Mouse (Mus musculus): ENCODE data around the gene Tsen15. TPM values are rescaled to one million over a fixed set of nuclear protein-coding genes. Genes with fewer than 3 reads are reported as not detected.

Tsen15 gene
- 10 to 100 TPM; 36.1 to 38.3 TPM for total RNA-seq (2021)
- long read RNA-seq, transcript Tsen15-201 (5 exons, 1,133 nt) = major isoform, 20 of 22 reads
- long read RNA-seq, partial matches to known transcripts = 0 of 22 reads
- long read RNA-seq, other reads (novel, unspliced or antisense) = 1 of 22 reads

DNA sequence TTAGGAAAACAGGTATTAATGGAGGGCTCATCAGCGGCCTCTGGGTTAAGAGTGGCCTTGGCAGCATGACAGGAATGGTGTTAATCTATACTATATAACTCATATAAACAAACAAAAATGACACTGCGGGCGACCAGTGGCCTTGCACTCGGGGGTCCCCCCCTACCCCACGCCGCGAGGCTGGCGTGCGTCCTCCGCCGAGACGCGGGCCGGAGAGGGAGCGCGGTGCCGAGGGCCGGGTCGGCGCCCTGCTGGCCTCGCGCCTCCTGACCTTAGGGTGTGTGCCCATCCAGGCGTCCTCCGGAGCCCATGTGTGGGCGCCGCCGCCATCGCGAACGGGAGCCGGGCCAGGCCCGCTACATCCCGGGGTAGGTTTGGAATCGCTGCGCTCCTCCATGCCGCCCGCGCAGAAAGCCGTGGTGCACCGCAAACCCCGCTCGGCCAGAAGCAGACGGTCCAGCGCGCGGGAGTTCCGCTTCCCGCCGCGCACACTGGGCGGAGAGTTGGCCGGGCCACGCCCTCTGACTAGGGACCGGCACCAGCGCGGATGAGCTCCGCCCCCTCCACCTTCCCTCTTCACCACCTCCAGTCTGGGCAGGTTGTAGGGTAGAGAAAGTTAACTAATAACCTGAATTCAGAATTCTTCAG is at the start of gene Tsen15:
TSS of gene Tsen15 (minus strand) at position 501 of the 648 bp plus-strand sequence.
- DNase-seq (ENCODE audit: low spot score in 2 of 2) = peak; percentile 81 to 92

DNA sequence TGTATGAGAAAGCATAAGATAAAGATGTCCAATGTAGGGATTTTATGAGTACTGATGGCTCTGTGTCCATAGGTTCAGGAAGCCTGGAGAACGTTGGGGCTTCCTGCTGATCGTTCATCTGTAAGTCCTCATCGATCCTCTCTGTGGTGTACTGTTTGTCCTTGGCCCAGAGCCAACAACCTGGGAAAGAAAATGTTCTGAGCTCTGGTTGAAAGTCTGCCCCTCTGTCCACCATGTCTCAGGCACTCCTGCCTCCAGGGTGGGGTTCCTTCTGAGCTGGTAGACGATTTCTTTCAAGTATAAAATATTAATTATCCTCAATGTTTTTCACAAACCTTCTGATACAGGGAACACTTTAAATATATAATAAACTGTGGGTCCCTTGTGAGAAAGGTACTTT is 47.7 kb upstream of the Tsen15 start:
- no peak for DNase-seq (ENCODE audit: low spot score in 2 of 2)

DNA sequence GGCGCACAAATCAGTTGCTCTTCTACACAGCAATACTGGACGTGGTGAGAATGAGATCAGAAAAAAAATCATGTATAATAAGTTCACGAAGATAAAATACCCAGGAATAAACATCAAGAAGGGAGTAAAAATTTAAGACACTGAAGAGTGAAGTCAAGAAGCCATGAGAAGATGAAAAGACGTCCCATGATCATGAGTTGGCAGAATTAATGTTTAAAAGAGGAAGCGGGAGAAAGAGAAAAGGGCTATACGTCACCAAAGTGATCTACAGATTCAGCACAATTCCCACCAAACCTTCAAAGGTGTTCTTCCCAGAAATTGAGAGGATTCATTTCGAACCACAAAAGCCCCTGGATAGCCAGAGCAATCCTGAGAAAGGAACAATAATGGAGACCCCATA is 43.3 kb upstream of the Tsen15 start:
- DNase-seq (ENCODE audit: low spot score in 2 of 2) = no peak

DNA sequence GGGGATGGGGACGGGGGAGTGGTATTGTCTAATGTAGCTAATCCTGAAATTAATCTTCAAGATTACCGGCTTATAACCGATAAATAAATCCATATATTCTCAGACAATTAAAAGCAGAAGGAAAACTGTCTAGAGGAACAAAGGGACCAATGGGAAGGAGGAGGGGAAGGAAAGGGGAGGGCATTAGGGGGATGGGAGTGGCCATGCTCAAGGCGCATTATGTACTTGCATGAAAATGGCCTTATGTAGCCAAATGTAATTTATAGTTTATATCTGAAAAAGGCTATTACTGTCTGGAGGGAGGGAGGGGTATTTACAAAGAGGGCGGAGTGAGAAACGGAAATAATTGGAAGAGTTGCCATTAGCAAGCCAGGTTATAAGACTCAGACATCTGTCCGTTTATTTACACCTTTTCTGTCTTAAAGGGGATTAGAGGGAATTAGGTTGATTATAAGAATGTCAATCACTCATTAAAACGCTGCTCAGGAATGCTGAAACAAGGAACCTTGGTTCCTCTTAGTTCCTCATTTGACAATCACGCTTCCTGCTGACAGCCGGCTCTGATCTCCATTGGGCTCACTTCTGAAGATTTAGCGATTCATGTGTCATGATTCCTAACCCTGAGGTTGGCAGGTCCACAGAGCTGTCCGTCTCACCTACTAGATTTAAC is 41.6 kb upstream of the Tsen15 start:
- DNase-seq (ENCODE audit: low spot score in 2 of 2) = no peak

DNA sequence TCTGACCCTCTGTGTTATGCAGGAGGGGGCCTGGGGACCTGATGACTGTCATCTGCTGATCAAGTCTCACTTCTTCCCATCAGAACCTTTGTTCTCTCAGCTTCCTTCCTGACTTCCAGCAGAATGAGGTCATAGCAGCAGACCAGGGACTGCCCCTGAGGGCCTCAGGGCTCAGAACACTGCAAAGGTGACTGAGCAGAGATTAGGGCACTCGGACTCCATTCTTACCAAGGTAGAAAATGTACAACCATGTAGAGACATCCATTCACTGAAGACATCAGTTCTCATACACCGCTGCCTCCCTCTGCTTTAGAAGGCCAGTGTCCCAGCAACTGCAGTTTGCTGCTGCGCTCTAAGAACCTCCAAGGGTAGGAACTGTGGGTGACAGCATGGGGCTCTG is 36.6 kb upstream of the Tsen15 start:
- no peak for DNase-seq (ENCODE audit: low spot score in 2 of 2)

DNA sequence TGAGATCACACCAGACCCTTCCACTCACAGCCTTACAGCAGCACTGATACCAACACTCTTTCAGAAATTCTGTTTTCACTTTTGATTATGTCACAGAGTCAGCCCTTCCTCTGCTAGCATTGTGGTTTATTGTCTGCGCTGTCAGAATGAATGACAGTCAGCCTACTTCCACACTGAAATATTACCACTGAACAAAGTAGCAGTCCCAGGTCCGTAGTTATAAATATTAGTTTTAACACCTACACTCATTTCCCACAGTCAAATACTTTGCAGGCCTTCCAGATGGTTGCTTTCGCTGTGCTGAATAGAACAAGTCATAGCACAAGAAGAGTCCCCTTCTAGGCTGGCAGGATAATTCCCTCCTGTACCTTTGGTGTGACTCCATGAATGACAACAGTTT is 35.8 kb upstream of the Tsen15 start:
- DNase-seq (ENCODE audit: low spot score in 2 of 2) = peak; percentile 6 to 50

DNA sequence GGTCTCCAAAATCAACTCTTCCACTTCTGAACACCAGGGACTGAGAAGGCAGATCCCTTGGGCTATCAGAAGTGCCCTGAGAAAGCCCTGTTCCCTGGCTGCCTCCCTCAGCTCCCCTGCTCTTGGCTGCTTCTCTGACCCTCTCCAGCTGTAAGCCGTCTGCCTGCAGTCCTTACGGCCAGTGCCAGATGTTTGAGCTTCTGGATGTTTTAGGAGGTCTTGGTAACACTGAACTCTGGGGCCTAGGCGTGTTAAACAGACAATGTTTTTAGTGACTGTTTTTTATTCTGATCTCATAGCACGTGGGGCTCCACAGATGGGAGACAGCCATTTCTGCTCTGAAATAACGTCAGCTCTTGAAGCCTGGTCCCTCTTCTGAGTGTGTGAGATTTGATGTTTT is 31.1 kb upstream of the Tsen15 start:
- DNase-seq (ENCODE audit: low spot score in 2 of 2) = no peak

DNA sequence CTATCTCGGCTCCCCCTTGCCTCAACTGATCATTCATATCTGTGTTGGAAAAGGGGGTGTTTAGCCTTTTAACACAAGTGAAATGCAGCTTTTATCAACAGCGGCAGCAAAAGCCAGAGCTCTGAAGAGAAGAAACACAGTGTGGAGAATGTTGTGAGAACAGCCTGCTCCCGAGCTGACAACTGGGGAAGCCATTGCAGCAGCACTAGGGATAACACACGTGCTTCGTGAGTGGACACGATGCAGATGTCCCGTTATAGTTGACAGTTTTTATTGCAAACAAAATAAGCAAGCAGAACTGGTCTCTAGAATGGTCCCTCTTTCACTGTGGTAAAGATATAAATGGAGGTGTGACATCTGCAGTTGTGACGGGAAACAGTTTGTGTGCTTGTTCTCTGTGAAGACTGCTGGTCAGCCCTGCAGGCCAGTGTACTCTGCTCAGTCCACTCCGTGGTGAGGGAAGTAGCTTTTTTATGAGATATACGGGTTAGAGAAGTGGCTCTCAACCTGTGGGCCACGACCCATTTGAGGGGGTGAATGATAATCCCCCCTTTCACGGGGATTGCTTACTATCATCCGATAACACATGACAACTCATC is 29.9 kb upstream of the Tsen15 start:
- DNase-seq (ENCODE audit: low spot score in 2 of 2) = no peak

DNA sequence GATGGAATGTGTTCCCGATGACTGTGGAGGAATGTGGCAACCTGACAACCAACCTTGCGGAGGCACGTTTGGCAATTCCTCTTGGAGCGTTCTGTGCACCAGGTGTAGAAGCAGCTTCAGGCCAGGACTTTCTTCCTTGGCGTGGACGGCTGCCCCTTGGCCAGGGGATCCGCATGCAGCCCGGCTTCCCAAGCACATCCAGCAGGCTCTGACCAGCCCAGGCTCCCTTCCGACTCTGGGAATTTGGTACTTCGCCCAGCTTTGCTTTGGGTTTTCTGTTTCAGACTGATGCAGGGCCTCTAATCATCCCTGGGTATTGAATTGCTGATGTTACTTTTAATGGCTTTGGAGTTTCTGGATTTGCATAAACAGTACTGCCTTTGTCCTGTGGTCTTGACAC is 28.0 kb upstream of the Tsen15 start:
- peak in 1 of 2 experiments; percentile 33 for DNase-seq (ENCODE audit: low spot score in 2 of 2)

DNA sequence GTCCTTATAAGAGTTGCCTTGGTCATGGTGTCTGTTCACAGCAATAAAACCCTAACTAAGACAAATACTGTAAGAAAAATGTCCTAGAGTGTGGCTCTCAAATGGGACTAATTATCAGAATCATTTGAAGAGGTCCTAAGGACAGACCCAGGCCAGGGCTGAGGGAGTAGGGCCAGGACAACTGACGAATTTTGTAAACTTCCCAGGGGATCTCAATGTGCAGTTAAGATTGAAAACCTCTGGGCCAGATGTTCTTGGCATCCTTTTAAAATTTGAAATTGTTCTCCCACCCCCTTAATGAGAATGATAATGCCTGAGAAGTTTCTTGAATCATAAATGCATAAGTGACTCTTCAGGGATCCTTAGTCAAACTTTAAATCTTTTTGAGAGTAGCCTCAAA is 27.5 kb upstream of the Tsen15 start:
- no peak for DNase-seq (ENCODE audit: low spot score in 2 of 2)

DNA sequence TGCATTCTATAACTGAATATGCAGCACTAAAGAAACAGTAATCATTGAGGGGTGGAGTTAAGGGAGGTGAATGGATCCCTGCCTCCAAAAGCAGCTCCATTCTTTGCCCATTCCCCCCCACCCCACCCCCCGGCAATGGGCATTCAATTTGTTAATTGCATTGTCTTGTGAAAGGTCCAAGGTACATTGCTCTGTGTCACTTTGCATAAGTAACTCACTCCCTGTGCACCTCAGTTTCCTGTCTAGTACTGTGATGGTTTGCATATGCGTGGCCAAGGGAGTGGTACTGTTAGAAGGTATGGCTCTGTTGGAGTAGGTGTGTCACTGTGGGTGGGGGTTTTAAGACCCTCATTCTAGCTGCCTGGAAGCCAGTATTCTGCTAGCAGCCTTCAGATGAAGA is 26.6 kb upstream of the Tsen15 start:
- no peak for DNase-seq (ENCODE audit: low spot score in 2 of 2)

DNA sequence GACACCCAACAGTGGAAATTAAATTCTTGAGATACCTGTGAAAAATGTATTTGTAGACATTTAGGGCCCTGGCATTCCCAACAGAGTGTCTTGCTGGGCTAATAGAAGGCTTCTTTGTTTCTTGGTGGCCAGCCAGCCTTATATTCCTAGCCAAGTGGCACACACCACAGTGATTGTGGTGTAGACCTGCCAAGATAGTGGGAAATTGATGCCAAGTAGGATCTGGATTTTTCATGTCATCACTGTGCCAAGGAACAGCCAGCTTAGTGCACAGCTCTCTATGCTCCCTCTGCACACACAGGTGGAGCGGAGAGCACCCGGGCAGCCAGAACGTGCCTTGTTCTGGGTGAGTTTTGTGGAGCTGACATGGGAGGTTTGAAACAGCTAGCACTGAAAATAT is 24.2 kb upstream of the Tsen15 start:
- DNase-seq (ENCODE audit: low spot score in 2 of 2) = peak in 1 of 2 experiments; percentile 57

DNA sequence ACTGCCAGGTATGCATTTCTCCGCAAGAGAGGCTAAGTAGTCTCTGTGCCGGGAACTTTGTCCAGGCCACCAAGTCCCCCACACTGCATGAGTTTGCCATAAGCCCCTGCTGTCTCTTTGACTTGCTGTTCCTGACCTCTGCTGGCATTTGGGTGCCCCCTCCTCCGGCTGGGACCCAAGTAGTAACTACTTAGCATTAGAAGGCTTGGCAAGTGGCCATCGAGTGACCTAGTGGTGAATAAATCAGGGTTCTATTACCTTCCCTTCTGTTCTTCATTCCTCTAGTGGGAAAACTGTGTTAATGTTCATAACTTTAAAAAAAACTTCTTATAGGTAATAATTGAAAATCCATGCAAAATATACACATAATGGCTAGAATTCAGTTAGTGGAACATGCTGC is 22.9 kb upstream of the Tsen15 start:
- no peak for DNase-seq (ENCODE audit: low spot score in 2 of 2)

DNA sequence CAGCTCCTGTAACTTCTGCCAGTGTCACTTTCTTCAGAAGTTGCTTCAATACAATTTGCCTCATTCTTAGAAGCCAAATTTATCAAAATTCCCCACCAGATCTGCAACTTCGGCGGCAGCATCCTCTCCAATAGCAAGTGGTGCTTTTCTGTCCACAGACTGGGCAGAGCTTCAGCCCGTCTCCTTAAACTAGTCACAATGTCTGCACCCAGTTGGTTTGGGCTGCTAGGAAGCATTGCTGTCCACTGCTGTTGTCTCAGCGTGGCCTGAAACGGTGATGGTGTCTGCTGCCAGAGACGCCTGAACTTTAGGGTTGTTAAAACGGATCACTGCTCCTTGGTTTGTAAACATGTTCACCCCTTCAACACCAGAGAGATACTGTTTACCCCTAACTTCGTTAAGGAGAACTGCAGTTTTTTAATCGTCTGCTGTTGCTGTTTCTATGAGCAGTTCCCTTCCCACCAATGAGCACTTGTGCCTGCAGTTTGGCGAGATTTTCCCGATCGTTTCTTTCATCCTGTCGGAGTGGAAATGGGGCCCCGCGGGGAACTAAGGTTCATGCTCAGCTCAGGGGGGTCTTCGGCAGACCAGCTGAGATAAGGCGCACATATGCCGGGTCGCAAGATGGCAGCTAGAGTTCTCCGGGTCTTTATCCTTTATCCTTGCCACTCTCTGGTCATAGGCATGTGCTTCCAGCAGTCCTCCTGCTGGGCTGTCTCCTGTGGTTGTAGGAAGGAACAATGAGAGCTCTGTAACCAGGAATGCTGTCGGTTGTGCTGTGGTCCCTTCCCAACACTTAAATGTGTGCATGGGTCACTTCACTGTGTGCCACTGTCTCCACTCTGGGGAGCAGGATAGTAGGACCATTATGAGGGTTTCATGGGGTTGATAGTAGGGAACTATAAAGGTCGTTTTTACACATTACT is 20.8 kb upstream of the Tsen15 start:
- DNase-seq (ENCODE audit: low spot score in 2 of 2) = no peak

DNA sequence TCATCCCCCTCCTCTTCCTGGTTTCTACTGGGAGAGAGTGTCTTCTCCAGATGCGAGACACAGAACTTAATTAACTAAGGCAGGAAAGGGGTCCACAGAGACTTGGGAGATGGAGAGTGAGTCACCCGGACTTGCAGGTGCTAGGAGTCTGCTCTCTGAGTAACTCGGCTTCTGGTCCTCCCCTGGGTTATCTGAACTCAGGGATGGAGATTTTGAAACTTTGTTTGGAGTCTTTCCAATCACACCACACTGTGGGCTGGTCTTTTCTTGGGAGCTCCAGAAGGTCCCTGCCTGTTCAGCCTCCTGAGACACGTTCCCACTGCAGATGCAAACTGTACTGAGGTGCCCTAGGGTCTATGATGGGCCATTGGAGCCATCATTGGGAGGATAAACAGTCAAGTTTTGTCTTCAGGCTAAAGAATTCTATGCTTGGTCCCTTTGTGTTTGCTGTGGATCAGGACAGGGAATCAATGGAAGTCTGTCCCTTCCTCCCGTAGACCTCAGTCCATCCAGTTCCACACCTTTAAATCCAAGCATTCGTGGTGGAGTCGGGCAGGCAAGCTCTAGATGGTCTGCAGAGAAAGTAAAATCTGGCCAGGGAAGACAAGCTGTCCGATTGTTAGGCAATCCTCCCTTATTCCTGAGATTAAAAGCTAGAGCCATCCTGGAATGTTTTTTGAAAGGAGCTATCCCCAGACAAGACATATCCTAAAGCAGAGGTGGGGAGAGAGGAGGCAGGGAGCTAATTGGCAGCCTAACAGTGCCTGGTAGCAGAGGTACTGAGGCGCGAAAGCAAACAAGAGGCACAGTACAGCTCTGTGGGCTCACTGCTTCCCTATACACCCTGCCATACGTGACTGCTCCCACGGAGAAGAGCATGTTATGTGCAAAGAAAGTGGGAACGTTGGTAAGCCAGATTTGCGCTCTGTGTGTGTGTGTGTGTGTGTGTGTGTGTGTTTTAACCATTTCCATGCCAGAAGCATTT is 14.4 kb upstream of the Tsen15 start:
- DNase-seq (ENCODE audit: low spot score in 2 of 2) = peak in 1 of 2 experiments; percentile 19

DNA sequence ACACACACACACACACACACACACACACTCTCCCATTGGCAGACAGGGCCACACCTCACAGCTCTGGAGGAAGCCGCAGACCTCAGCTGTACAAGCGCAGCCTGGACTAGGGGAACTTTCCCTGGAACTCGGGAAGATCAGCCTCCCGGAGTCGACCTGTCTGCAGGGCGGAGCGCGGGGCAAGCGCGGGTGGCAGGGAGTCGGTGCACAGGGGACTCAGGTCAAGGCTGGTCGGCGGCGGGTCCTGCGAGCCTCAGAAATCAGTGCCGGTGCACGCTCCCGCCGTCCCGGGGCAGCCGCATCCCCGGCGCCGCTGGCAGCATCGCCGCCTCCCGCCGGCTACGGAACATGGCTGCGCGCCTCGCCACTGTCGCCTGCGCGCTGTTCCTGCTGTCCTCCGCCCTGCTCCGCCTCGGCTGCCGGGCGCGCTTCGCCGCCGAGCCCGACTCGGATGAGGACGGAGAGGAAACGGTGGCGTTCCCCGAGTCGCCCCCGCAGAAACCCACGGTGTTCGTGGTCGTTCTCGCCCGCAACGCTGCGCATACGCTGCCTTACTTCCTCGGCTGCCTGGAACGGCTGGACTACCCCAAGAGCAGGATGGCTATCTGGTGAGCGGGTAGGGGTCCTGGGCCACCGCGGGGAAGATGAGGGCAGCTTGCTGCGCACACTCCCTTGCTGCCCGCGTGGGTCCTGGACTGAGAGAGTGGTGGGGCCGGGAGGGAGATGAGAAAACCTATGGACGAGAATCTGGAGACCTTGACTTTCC is 13.5 kb upstream of the Tsen15 start, which contains the start of gene Colgalt2:
TSS of gene Colgalt2 (plus strand) at position 41 of the 766 bp plus-strand sequence.
- DNase-seq (ENCODE audit: low spot score in 2 of 2) = peak; percentile 47 to 64

DNA sequence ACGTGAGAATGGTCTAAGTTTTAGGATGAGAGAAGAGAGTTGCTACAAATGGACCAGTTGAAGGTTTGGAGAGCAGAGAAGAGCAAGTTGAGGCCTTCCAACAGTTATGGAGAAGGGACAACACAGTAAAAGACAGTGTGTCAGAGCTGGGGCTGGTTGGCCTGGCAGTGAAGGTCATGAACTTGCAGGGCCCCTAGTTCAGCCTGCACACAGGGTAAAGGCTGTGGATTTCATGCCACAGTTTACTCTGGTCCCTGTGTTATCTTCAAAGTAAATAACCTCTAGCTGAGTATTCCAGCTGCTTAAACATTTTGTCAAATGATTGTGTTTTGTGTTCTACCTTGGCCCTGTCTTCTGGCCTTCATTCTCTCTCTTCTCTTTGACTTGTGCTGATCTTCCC is 12.2 kb upstream of the Tsen15 start:
- no peak for DNase-seq (ENCODE audit: low spot score in 2 of 2)

DNA sequence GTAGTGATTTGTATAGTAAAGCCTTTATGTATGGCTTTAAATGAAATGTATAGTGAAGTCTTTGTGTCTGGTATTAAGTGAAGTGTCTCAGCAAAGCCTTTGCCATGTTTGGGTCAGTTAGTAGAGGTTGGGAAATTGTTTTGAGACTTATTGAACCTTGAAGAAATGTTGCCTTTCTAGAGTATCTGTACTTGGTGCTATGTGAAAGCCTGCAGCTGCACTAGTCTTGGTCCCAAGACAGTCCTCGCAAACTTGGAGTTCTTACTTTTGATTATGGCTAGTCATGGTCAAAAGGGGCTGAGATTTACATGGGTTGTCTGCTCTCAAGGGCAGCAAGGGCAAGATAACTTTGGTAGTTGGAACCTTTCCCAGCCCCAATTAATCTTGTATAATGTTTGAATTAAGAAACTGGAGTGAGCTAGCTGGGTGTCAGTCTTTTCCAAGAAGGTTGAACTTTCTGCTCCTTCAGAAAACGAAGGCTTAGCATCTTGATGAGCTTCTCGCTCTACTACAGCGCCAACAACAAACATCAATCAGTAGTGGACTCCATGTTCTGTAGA is 8.5 kb upstream of the Tsen15 start:
- no peak for DNase-seq (ENCODE audit: low spot score in 2 of 2)

DNA sequence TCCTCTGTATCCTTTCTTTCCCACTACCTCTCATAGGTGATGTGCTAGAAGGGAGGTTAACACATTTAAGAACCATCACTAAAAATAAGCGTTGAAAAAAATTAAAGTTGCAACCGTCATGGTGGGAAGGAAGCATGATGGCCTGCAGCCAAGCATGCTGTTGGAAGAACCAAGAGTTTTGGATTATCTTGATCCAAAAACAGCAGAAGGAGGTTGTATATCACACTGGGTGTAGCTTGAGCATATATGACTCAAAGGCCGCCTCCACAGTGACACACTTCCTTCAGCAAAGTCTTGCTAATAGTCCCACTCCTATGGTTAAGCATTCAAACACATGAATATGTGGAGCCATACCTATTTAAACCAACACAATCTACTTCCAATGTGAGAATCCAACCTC is 7.6 kb upstream of the Tsen15 start:
- no peak for DNase-seq (ENCODE audit: low spot score in 2 of 2)
